Mouse (Mus musculus) heart, postnatal 14 days (tissue): ENCODE data around the gene Rab7b. TPM values are rescaled to one million over a fixed set of nuclear protein-coding genes. Genes with fewer than 3 reads are reported as not detected.

Experiments
- DNase-seq, 2 experiments: peaks; one replicate each; pipeline ENCODE4 v3.0.0; 2021 to 2022
- intact Hi-C: fragments of 180-260 bp; cut with DNase I; formaldehyde crosslinking; loops from one replicate; pipeline ENCODE4 v1.15.1; 2025
- total RNA-seq, 2 experiments: library from RNA; stranded (reverse); gene quantifications; 2 replicates each; pipeline ENCODE4 v1.2.3; 2021

Rab7b gene
- total RNA-seq, 2 experiments from 2014 or later = 4.2 to 4.5 TPM

DNA sequence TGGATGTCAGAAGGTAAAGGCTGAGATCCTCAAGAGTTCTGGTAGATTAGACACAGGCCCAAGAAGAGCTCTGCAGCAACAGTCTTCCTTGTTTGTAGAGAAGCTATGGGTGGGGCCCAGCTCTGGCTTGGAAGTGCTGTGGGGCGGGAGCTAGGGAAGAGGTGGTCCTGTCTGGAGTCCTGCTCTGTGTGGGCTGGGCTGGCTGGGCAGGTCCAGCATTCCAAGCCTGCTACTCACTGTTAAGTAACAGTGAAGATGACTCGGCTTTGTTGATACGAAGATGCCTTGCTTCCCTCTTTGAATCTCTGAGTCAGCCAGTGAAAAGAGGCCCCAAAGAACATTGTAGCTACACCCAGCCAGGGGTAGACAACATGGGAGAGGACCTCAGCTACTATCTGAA, 1.9 kb downstream of the Rab7b start:
- intact Hi-C loops = no loop called here
- peak; percentile 69 for DNase-seq

DNA sequence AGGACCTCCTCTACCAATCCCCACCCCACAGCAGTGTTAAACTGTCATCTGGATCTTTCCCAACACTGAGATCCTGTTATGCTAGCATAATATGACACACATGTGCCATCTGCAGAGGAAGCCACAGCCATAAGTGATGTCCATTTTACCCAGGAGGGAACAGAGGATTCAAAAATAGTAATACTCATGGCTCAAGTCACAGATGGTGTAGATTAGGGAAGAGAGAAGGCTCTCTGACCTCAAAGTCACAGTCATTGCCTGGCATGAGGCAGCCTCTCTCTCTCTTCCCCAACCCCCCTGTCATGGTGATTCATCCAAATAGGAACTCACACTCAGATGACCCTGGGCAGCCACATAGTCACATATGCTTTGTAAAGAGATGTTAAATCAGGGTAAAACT, 2.9 kb downstream of the Rab7b start:
- DNase-seq = no peak
- intact Hi-C loops = no loop called here

DNA sequence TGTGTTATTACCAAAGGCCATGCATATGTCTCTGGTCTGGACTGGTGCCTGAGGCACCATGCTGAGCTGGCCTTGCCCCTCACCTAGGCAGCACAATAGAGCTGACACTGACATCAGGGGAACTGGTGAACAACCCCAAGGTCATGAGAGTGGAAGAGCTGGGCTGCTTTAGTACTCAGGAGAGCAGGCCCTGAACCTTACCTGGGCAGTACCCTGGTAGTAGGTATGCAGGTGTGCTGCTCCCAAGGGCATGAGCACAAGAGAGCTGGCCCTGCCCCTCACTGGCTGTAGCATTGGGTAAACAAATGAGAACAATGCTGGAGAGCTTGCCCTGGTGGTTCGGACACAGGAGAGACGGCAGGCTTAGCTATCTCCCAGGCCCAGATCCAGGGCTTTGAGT, 6.8 kb downstream of the Rab7b start:
- intact Hi-C loops = no loop called here
- no peak for DNase-seq

DNA sequence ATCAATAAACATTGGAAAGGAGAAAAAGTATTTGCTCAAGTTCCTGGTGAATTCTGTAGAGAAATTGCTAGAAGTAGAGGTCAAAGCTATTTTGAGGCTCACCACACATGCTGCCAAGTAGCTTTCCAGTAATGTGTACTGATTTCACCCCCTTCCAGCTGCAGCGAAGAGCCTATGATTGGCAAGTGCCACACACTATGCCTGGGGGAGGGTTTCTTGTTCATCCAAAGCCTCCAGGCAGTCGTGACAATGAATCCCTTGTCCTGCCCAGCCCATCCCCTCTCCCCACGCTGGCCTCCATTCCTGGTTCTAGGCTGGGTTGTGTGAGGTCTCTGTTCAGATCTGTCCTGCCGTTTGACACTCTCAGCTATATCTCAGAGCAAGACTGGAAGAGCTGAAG, 7.8 kb downstream of the Rab7b start:
- intact Hi-C loops = no loop called here
- no peak for DNase-seq

DNA sequence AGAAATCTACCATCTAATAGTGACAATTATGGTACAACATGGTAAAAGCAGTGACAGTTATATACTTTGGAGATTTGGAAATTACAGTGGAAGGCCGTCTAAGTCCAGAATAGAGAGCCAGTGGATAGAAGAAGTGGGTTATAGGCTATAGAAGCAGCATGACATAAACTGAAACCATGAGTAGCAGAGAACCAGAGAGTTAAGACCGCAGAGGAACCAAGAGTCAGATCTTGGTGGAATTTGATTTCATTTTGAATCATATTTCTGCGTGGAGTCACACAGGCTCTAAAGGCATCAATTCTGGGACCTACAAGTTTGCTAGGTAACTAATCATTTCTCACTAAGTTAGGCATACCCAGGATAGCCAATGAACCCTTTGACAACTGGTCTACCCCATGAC, 10.3 kb downstream of the Rab7b start:
- no peak for DNase-seq
- intact Hi-C loops = no loop called here

DNA sequence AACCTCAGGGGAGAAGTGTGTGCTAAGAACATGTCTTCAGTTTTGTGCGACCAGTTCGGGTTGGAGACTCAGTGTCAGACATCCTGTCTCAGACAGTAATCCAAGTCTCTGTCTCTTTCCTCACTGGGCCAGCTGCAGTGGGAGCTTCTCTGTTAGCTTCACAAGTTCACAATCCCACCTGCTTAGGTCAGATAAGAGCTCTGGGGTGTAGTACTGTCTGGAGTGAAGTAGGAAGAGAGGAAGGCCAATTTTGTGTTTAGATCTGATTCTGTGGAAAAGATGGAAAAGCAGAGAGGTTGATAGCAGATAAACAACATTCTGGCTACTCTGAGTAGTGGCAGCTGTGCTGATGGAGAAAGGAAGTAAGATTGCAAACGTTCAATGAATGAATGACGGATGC, 11.1 kb downstream of the Rab7b start:
- no peak for DNase-seq
- intact Hi-C loops = no loop called here

DNA sequence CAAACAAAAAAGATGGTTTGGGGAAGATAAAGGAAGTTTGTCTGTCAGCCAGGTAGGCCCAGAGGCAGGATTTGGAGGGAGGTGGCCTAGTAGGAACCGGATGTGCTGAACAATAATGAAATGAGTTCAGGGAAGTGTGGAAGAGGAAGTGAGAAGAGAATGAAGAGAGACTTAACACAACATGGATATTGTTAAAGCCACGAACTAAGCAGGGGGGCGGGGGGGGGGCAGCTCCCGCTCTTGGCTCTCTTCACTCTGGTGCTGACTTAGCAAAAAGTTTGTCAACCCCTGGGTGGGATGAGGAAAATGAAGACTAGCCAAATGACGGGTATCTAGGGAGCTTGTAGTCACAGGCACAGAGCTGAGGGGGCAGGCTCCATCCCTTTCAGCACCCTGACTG, 12.0 kb downstream of the Rab7b start:
- DNase-seq = no peak
- intact Hi-C loops = no loop called here

DNA sequence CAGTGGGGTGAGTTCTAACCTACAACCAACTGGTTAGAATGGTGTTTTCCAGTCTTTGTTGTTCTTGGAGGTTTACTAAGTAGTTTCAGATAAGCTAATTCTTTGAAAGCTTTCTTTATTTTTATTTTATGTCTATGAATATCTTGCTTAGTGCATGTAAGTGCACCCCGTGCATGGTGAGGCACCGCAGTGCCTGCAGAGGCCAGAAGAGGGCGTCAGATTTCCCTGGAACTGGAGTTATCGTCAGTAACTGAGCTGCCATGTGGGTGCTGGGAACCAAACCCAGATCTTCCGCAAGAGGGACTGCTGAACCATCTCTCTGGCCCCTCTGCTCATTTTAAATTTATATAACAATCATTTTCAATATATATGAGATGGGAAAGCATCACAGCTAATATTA, 12.9 kb downstream of the Rab7b start:
- DNase-seq = no peak
- intact Hi-C loops = no loop called here

DNA sequence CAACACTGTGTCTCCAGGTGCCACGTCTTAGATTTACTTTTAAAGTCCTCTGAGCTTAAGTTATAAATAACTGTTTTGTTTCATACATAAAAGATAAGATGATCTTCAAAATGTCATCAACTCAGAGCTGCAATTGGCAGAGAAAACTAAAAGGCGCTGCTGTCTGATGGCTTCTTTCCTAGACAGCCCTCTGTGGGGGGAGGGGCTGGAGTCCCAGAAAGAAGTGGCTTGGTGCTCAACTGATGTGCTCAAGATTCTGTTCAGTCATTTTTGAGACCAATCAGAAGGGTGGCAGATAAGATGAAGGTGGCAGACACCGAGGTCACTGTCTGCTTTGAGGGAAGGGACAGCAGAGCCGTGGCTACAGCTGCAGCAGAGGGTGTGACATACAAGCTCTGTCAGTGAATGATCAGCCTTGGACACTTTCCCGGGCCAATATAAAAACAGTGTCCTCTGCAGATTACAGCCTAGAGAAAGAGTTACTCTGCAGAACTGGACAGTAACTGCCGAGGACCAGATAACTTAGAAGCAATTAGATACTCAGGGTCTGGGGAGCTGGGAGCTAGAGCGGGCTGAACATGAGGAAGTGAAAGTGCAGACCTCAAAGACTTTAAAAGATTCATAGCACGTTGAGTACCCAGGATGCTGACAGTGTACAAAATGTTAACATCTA, 13.7 kb downstream of the Rab7b start:
- intact Hi-C loops = no loop called here
- DNase-seq = no peak

DNA sequence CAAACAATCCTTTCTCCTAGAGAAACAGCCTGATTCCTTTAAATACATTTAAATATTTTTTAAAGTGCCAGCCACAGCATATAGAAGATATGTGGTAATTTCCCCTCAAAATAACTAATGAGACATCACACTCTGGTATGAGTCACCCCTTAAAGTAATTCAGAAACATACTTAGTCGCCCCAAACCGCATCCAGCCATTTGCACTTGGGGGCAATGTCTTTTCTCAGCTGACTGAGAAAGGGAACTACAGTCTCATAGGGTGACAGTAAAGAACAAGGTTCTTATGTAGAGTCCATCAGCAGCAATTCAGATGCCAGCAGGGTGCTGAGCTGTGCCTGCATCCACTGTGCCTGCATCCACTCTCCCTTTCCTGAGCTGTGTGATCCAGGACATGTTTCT, 15.0 kb downstream of the Rab7b start:
- intact Hi-C loops = no loop called here
- no peak for DNase-seq

DNA sequence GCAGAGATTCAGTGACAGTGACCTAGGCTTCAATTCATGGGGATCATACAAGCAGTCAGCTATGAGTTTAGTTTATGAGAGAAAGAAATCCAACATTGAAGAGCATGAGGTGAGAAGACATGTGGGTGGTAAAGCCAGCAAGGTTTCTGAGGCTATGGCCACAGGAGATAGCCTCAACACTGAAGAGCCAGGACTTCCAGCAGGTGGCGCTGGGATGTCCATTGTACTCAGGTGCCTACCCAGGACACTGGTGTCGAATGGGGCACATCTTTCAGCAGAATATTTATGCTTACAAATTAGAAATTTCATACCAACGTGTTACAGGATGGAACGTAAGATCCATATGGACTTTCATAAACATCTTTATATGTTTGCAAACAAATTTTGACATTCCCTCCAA, 19.8 kb downstream of the Rab7b start:
- intact Hi-C loops = loop anchor here (1.0 kb wide), 1 partner anchor 59 kb away; no protein-coding TSS in a partner anchor
- DNase-seq = peak; percentile 71 to 79

DNA sequence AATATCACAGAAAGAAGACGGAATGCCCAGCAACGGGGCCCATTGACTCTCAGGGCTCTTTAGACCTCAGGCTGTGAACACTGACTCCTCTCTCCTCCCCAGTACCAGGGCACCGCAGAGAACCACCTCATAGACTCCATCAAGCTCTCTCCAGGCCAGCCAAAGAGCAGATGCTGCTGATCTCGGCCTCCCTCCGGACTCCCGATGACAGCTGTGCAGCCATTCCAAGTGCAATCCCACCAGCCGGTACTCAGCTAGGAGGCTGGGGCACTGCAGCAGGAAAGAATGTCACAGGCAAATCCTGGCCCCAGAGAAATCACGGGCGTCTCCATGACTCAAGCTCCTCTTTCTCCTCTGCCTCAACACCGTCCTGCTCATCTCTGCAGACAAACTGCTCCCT, 23.0 kb downstream of the Rab7b start:
- no peak for DNase-seq
- intact Hi-C loops = no loop called here

DNA sequence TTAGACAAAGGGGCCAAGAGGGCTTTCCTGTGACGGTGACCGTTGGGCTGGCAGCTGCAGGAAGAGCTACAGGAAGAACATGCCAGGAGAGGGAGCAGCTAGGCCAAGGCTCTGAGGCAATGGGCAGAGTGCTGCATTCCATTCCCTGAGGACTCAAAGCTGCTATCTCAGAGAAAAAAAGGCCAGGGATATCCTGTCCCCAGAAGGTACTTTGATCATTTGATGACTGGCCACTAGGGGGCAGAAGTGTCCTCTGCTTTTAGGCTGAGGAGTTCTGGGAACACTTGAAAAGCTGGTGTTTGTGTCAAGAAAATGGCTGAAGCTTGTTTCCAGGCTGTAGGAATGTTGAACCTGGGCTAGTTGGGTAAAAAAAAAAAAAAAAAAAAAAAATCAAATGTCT, 23.9 kb downstream of the Rab7b start:
- DNase-seq = peak; percentile 83 to 93
- intact Hi-C loops = loop anchor here (1.0 kb wide), 2 partner anchors 53 to 133 kb away; no protein-coding TSS in a partner anchor

DNA sequence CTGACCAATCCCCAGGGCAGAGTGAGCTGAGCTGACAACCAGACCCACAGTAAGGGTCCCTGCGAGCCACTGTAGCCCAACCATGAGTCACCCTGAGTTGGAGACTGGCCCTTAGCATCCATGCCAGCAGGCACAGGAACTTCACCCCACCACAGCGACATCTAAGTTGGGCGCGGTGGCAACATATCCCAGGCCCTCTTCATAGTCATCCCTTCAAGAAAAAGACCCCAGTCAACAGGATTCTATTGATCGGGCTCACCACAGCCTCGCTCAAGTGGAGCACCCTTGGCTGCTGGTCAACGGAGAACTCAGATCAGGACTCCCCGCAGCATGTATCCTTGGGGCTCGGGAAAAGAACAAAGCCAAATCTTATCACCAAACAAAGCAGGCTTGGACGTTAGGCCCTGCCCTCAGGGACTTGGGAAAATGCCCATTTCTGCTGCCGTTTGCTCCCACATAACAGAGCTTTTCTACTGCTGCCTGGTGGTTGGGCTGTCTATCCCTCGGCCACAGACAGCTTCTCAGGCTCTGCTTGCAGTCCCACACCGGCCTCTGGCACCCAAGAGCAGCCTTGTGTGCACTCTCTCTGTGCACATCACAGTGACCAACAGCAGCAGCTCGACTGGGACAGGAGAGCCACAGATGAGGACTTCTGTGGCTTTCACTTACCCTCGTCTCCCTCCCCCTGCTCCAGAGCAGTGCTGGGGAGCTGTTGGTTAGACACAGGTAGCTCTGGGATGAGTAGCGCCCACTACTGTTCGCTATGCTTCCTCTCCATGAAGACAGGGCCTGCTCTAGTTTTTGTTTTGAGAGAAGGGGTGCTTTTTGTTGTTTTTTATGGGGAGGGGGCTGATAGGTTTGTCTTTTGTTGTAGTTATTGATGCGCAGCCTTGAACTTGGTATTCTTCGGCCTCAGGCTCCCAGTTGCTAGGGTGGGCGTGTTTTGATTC, 26.2 kb downstream of the Rab7b start:
- intact Hi-C loops = no loop called here
- DNase-seq = peak; percentile 29 to 43

DNA sequence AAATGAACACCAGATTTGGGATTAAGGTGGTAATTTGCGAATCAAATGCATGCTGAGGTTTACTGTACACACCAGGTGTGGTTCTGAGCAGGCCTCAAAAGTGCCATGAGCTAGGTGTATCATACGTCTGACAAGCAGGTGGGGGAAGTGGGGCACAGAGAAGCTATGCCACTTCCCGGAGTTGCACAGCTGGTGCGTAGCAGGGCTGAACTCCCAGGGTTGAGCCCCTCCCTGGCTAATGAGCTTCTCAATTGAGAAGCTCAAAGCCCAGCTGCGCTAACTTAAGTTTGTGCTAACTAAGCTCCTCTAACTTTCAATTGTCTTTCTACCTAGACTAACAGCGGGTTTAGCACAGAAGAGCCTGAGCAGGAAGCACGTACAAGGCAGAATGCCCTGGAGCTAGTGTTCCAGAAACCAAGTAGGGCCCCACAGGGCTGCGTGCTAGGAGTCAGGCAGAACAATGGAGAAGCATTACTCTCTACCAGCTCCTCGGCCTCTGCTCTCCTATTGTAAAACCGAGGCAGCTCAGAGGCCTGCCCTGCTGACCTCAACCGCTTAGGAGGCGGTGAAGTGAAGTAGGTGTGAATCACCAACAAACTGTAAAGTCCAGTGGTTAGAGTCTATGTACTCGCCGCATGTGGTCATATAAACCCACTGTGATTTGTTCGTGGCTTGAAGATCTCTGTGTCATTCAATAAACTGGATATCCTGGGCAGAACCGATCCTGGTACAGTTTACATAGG, 30.6 kb downstream of the Rab7b start:
- DNase-seq = no peak
- intact Hi-C loops = no loop called here

DNA sequence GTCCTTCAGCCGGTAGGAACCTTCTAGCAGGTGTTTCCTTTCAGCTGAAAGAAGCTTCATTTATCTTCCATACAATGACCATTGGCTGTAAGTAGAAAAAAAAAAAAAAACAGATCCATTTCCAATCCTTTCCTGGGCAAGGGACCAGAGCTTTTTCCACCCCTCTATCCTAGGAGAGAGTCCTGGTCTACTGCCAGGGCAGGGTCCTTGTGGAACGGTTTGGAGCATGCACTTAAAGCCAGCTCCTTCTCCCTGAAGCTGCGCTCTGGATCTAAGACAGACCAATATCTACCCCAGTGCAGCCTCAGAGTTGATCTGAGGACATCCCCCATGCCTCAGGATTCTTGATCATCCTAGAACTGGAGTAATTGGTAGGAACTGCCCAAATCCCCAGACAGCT, 33.5 kb downstream of the Rab7b start:
- DNase-seq = peak in 1 of 2 experiments; percentile 14
- intact Hi-C loops = no loop called here

DNA sequence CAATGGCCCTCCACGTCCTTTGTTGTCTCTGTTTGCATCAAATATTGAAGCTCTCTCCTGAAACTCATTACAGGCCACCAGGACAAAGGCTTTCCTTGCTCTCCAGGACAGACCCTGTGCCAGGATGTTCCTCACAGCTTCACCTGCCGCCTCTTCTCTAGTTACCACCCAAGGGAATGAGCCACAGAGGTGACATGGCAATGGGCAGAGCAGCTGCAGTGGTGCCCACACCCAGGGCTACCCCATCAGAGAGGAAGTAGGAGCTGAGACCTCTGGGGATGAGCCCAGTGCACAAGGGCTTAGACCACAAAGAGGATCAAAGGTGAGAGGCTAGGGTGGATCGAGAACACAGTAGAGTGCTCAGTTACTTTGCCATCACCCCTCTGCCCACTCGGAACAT, 35.1 kb downstream of the Rab7b start:
- DNase-seq = no peak
- intact Hi-C loops = no loop called here

DNA sequence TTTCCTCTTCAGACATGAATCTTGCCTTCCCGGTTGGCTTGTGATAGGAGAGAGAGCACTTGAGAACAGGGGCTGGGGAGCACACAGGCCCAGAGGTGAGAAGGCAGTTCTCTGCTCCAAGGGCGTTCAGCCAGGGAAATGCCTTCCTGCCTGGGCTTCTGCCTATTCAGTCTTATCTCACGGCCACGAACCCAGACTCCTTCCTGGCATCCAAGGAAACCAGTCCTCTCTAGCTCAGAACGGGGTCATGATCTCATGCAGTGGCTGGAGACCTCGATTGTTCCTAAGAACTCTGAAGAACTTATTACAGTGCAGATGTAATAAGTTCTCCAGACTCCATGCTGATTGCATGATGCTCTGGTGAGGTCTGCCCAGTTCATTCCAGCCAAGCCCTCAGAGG, 38.1 kb downstream of the Rab7b start:
- intact Hi-C loops = no loop called here
- DNase-seq = peak; percentile 42 to 46

DNA sequence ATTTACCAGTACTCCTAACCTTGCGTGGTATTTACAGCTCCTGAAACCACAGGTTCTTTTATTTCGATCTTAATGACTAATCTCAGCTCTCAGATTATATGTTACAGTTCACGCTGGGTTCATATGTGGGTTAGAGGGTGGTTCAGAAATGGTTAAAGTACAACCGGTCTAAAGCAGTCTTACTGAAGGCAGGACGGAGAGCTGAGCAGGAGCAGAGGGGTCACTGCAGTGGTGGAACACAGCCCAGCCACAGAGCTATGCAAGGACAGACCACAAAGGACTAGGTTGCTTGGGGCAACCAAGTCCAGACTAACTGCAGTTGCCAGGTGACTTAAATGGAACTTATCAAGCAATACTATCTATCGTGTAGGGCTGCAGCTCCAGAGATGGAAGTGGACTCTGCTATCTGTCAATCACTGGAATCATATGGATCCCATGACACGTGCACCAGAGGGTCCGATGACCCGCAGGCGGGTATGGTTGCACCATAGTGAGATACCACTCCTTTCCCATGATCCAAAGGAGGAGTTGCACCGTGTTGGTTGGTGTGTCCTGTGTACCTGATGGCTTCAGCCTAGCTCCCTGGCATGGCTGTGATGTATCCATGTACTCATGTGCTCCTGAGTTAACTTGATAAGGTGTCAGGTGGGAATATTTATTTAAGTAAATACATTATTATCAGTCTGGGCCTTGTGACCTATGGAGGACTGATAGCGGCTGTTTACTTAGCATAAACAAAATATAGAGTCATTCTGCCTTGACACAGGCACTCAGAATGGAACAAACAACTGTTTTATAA, 42.3 kb downstream of the Rab7b start:
- no peak for DNase-seq
- intact Hi-C loops = no loop called here

DNA sequence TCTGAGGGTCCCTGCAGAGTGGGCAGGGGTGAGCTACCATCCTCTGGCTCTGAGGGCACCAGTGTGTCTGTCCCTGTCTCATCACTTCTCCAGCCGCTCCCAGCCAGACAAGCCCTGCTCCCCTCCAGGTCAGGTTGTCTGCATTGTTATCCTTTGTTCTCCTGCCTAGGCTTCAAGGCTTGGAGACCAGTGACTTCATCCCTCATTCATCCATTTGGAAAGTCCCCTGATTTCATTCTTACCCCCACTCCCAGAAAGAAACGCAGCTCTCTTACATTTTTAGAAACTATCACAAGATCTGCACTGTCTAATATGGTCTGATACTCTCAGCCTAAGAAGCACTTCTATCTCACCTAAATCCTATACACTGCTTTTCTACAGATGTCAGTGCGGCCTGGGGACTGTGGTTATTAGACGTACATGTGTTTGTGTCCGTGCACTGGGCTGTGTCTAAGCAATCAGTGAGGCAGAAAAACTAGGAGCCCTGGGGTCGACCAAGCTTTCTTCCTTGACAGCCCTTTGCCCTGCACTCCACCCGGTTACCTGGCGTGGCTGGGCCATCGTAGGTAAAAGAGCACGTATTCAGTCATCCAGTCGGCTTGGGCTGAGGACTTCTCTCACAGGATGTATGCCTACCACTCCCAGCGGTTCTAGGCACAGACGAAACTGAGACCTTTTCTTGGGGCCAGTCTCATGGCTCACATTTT, 45.1 kb downstream of the Rab7b start:
- DNase-seq = no peak
- intact Hi-C loops = no loop called here
